Mouse (Mus musculus) hindbrain, embryonic 16.5 days (tissue): ENCODE data around the gene Mrtfb. TPM values are rescaled to one million over a fixed set of nuclear protein-coding genes. Genes with fewer than 3 reads are reported as not detected.

ENCODE experiments used
- ATAC-seq: fragments of 200-750 bp; cut with Nextera tagmentation; 2 replicates; pipeline ENCODE4 v1.8.0; 2017; ENCODE audit warnings: moderate TSS enrichment, moderate library complexity
- H3K27ac ChIP-seq: fragments of 300-500 bp; sonication (generic); 2 replicates; pipeline ENCODE4 v1.5.1; 2014; ENCODE audit warnings: low read depth, mild to moderate bottlenecking, control low read depth, low read length, moderate library complexity
- H3K27me3 ChIP-seq: fragments of 300-500 bp; sonication (generic); replicated peaks from 2 replicates; pipeline ENCODE4 v1.6.1; 2014; ENCODE audit warnings: low read length; ENCODE audit not compliant: control insufficient read depth, insufficient read depth
- H3K36me3 ChIP-seq: fragments of 300-500 bp; sonication (generic); 2 replicates; pipeline ENCODE4 v1.6.1; 2014; ENCODE audit warnings: mild to moderate bottlenecking, low read length, moderate library complexity, mixed read lengths; ENCODE audit not compliant: control insufficient read depth, insufficient read depth
- H3K4me1 ChIP-seq: fragments of 300-500 bp; sonication (generic); 2 replicates; pipeline ENCODE4 v1.6.1; 2014; ENCODE audit warnings: low read depth, low read length; ENCODE audit not compliant: control insufficient read depth, insufficient read depth
- H3K4me2 ChIP-seq: fragments of 300-500 bp; sonication (generic); 2 replicates; pipeline ENCODE4 v1.6.1; 2014; ENCODE audit warnings: mild to moderate bottlenecking, low read length, control low read depth, moderate library complexity
- H3K4me3 ChIP-seq: fragments of 300-500 bp; sonication (generic); 2 replicates; pipeline ENCODE4 v1.5.1; 2014; ENCODE audit warnings: mild to moderate bottlenecking, low read length, control low read depth, moderate library complexity
- H3K9ac ChIP-seq: fragments of 300-500 bp; sonication (generic); 2 replicates; pipeline ENCODE4 v1.6.1; 2014; ENCODE audit warnings: low read depth, mild to moderate bottlenecking, control low read depth, low read length, moderate library complexity
- H3K9me3 ChIP-seq: fragments of 300-500 bp; sonication (generic); 2 replicates; pipeline ENCODE4 v1.6.1; 2014; ENCODE audit warnings: mild to moderate bottlenecking, low read length, moderate library complexity; ENCODE audit not compliant: control insufficient read depth
- WGBS: fragments of 180-500 bp; shearing (Covaris S2); extraction: QIAGEN DNeasy Blood & Tissue Kit; methylation state at CpG from one replicate; pipeline ENCODE4 v1.1.7; 2014; 5-methylcytosine and 5-hydroxymethylcytosine counted together
- polyA plus RNA-seq: library from polyadenylated mRNA; unstranded; fragments of >200 nt; fragmentation: Nextera tagmentation; extraction: Ambion mirVana; gene quantifications from 2 replicates; pipeline ENCODE4 v1.2.1, GENCODE M21; 2015

The Mrtfb gene
- polyA plus RNA-seq, 1 experiment from 2014 or later: 10.5 TPM

GRCm38 (mm10) chr16:13443764-13444163, 187.5 kb downstream of the Mrtfb start:
- Histone ChIP-seq H3K36me3 (no peaks in the 10 kb centered on the region), H3K27ac (no peak overlapping the region), H3K4me2 (no peak overlapping the region), H3K9ac (no peak overlapping the region), H3K9me3 (no peaks in the 10 kb centered on the region), H3K27me3 (no peaks in the 10 kb centered on the region), H3K4me3 (no peak overlapping the region), H3K4me1 (peaks cover 8% of the 10 kb centered on the region)
- no peak for ATAC-seq
- 71% methylated on average over 1 of the region's 1 CpGs for WGBS

- WGBS: 37% methylated on average over 5 of the region's 5 CpGs
- Histone ChIP-seq H3K9ac (no peak overlapping the region), H3K9me3 (no peaks in the 10 kb centered on the region), H3K36me3 (no peaks in the 10 kb centered on the region), H3K4me2 (no peak overlapping the region), H3K4me1 (peaks cover 15% of the 10 kb centered on the region), H3K27me3 (no peaks in the 10 kb centered on the region; the same call in 1 of the 2 replicates), H3K27ac (no peak overlapping the region), H3K4me3 (no peak overlapping the region)
- no peak for ATAC-seq
Observed at GRCm38 (mm10) chr16:13445461-13445860, 189.2 kb downstream of the Mrtfb start.

- peaks cover 15% of the 10 kb centered on the region for H3K4me1 ChIP-seq
- peak; percentile 63 for ATAC-seq
- peak overlapping the region; percentile 98 for H3K4me2 ChIP-seq
- no peaks in the 10 kb centered on the region for H3K9me3 ChIP-seq
- WGBS: 19% methylated on average over 15 of the region's 15 CpGs
- H3K27me3 ChIP-seq: peaks cover 3% of the 10 kb centered on the region
- H3K9ac ChIP-seq: peak overlapping the region; percentile 86; the same call in 1 of the 2 replicates
- H3K4me3 ChIP-seq: peak overlapping the region; percentile 75
- H3K27ac ChIP-seq: no peak overlapping the region
- H3K36me3 ChIP-seq: no peaks in the 10 kb centered on the region
Observed at GRCm38 (mm10) chr16:13446488-13446887, 190.2 kb downstream of the Mrtfb start.

- Histone ChIP-seq H3K4me1 (peaks cover 15% of the 10 kb centered on the region), H3K27ac (no peak overlapping the region), H3K9ac (peak overlapping the region; percentile 86), H3K4me3 (peak overlapping the region; percentile 75), H3K4me2 (peak overlapping the region; percentile 98), H3K9me3 (no peaks in the 10 kb centered on the region), H3K27me3 (peaks cover 3% of the 10 kb centered on the region), H3K36me3 (no peaks in the 10 kb centered on the region)
- peak; percentile 7 for ATAC-seq
- WGBS: 2% methylated on average over 8 of the region's 11 CpGs
Observed at GRCm38 (mm10) chr16:13446971-13447283, 190.6 kb downstream of the Mrtfb start.

- Histone ChIP-seq H3K9ac (peak overlapping the region; percentile 86), H3K4me1 (peaks cover 15% of the 10 kb centered on the region), H3K9me3 (no peaks in the 10 kb centered on the region), H3K4me3 (peak overlapping the region; percentile 75), H3K27me3 (peaks cover 3% of the 10 kb centered on the region), H3K27ac (peak overlapping the region; percentile 64; the same call in 1 of the 2 replicates), H3K4me2 (peak overlapping the region; percentile 98), H3K36me3 (no peaks in the 10 kb centered on the region)
- ATAC-seq: peak; percentile 73
- under 1% methylated on average over 35 of the region's 43 CpGs for WGBS
Observed at GRCm38 (mm10) chr16:13447284-13448050, 191.2 kb downstream of the Mrtfb start.

- WGBS: 0% methylated on average over 42 of the region's 52 CpGs
Observed at GRCm38 (mm10) chr16:13448051-13448705, 191.9 kb downstream of the Mrtfb start.

GRCm38 (mm10) chr16:13448706-13449090, 192.4 kb downstream of the Mrtfb start:
- no peak for ATAC-seq
- peaks cover 3% of the 10 kb centered on the region for H3K27me3 ChIP-seq
- H3K9me3 ChIP-seq: no peaks in the 10 kb centered on the region
- H3K4me3 ChIP-seq: peak overlapping the region; percentile 75
- H3K4me1 ChIP-seq: peaks cover 15% of the 10 kb centered on the region
- H3K9ac ChIP-seq: peak overlapping the region; percentile 86
- peak overlapping the region; percentile 98 for H3K4me2 ChIP-seq
- WGBS: 13% methylated on average over 8 of the region's 8 CpGs
- H3K27ac ChIP-seq: no peak overlapping the region
- no peaks in the 10 kb centered on the region for H3K36me3 ChIP-seq

More at GRCm38 (mm10) chr16:13448051-13448705, 191.9 kb downstream of the Mrtfb start:
- ATAC-seq: peak; percentile 51
- Histone ChIP-seq H3K9ac (peak overlapping the region; percentile 86), H3K4me2 (peak overlapping the region; percentile 98), H3K9me3 (no peaks in the 10 kb centered on the region), H3K27ac (peak overlapping the region; percentile 64; the same call in 1 of the 2 replicates), H3K4me3 (peak overlapping the region; percentile 75), H3K36me3 (no peaks in the 10 kb centered on the region), H3K27me3 (peaks cover 3% of the 10 kb centered on the region), H3K4me1 (peaks cover 15% of the 10 kb centered on the region)

GRCm38 (mm10) chr16:13449491-13449890, 193.2 kb downstream of the Mrtfb start:
- WGBS: 18% methylated on average over 13 of the region's 13 CpGs
- Histone ChIP-seq H3K36me3 (no peaks in the 10 kb centered on the region), H3K27ac (no peak overlapping the region), H3K9ac (no peak overlapping the region), H3K4me2 (peak overlapping the region; percentile 98), H3K4me3 (peak overlapping the region; percentile 75), H3K27me3 (peaks cover 3% of the 10 kb centered on the region), H3K4me1 (peaks cover 15% of the 10 kb centered on the region), H3K9me3 (no peaks in the 10 kb centered on the region)
- no peak for ATAC-seq

GRCm38 (mm10) chr16:13450831-13451230, 194.6 kb downstream of the Mrtfb start:
- Histone ChIP-seq H3K27ac (no peak overlapping the region), H3K4me2 (no peak overlapping the region), H3K9me3 (no peaks in the 10 kb centered on the region), H3K4me1 (peaks cover 15% of the 10 kb centered on the region), H3K27me3 (peaks cover 3% of the 10 kb centered on the region), H3K9ac (no peak overlapping the region), H3K4me3 (no peak overlapping the region), H3K36me3 (no peaks in the 10 kb centered on the region)
- no peak for ATAC-seq
- 22% methylated on average over 7 of the region's 7 CpGs for WGBS
